Mouse (Mus musculus) spleen, adult 2 months (tissue): Measurements from ENCODE around the gene Taok3.
A peak's percentile ranks its signal among the peaks of the same experiment; 100 is the strongest.

Source experiments
- CTCF ChIP-seq: fragments of 200-500 bp; IDR thresholded peaks from 2 replicates; pipeline ENCODE4 v1.5.1; 2011; ENCODE audit warnings: mild to moderate bottlenecking, inconsistent platforms; ENCODE audit not compliant: insufficient read depth, insufficient read length, insufficient replicate concordance; ENCODE audit errors: extremely low read depth
- POLR2A ChIP-seq: fragments of 200-500 bp; IDR thresholded peaks from 2 replicates; pipeline ENCODE4 v1.6.1; 2011; ENCODE audit warnings: low read depth, low read length, inconsistent platforms

DNA sequence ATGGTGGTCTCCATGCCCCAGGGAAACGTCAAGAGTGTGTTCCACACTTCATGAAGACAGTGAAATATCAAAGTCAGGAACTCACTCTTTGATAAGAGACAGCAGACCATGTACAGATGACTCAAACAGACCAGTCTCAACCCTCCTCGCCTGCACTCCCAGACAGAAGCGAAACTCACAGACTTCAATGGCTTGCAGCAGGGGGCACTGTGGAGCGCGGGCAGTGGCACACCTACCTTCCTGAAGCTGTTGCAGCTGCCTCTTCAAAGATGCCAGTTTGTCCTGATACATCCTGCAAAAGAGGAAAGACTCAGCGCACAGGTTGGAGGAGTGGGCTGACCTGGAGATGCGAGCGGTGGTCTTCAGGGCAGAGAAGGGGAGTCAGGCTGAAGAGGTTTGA, 10.4 kb upstream of the Taok3 start:
- TF ChIP-seq CTCF (peak; percentile 39; the same call in 1 of the 2 replicates), POLR2A (no peak)
